Mouse (Mus musculus): ENCODE results near the gene Mdga1. TPM values are rescaled to one million over a fixed set of nuclear protein-coding genes. Genes with fewer than 3 reads are reported as not detected.

The Mdga1 gene
- polyA plus RNA-seq, 2 experiments: 4.8 to 13.2 TPM

DNA sequence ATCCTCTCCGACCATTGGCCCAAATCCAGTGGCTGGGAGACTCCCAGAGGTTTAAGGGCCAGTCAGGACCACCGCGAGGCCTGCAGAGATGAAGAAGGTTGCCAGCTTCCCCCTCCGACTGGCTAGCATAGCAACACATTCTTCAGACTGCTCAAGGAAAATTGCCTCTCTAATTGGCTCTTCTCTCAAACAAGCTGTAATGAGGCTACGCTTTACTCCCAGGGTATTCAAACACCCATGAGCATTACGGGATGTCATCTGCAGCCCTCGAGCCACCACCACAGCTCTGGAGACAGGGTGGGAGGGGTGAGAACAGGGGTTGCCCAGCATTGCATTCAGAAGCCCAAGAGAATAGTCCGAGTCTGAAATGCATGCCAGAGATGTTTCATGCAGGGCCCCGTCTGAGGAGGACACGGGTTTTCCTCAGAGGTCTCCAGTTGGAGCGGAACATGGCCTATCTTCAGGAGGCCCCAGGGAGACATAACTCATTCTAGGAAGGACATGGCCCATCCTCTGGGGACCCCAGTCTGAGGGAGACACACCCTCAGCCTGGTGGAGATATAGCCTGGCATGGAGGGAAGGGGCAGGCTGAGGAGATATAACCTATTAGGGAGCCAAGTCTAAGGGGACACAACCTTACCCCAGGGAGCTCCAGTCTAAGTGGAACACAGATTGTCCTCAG lies 151.5 kb downstream of the Mdga1 start:
- 26% methylated on average over 11 of the region's 11 CpGs for WGBS
- no peak for TF ChIP-seq POLR2A (IDR thresholded peaks at IDR 0.05; ENCODE audit: borderline replicate concordance, extremely low read depth, insufficient read depth, insufficient read length)
- H3K9me3 ChIP-seq (ENCODE audit: control insufficient read depth, low read length): no peaks in the 10 kb centered on the region
- H3K4me2 ChIP-seq (replicated peaks; ENCODE audit: low read depth, low read length, severe bottlenecking): no peak overlapping the region
- no peak overlapping the region for H3K4me3 ChIP-seq (replicated peaks; ENCODE audit: low read length)
- ATAC-seq (ENCODE audit: low FRiP score, low read depth) (no peak), DNase-seq (ENCODE audit: low spot score) (no peak)
- H3K27ac ChIP-seq (replicated peaks; ENCODE audit: low read depth, low read length): no peak overlapping the region
- H3K27me3 ChIP-seq (ENCODE audit: control insufficient read depth, insufficient read depth, low read length): no peaks in the 10 kb centered on the region
- no peaks in the 10 kb centered on the region for H3K36me3 ChIP-seq (ENCODE audit: control insufficient read depth, insufficient read depth, low read length)
- H3K9ac ChIP-seq (ENCODE audit: low read depth, low read length, severe bottlenecking): no peak overlapping the region
- H3K4me1 ChIP-seq (ENCODE audit: control insufficient read depth, insufficient read depth, low read length): peaks cover 8% of the 10 kb centered on the region

DNA sequence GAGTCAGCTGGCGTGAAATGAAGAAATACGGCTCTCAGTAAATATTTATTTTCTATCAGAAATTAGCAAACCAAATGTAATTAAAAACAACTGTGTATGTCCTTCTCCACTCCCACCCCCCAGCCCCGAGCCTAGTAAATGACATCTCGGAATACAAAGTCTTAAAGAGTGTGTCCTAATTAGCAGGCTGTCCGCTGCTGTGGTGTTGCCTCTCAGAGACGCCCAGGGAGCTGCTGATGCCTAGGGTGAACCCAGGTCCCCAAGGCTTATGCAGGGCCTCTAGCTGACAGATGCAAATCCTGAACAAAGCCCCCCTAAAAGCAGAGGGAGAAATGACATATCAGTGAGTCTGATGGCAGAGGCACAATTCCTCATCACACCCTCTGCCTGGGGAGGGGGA lies 155.1 kb downstream of the Mdga1 start:
- no peak overlapping the region for H3K4me3 ChIP-seq (replicated peaks; ENCODE audit: low read length)
- WGBS: 32% methylated on average over 6 of the region's 6 CpGs
- no peak overlapping the region for H3K27ac ChIP-seq (replicated peaks; ENCODE audit: low read depth, low read length)
- H3K4me1 ChIP-seq (ENCODE audit: control insufficient read depth, insufficient read depth, low read length): peaks cover 8% of the 10 kb centered on the region
- no peaks in the 10 kb centered on the region for H3K27me3 ChIP-seq (ENCODE audit: control insufficient read depth, insufficient read depth, low read length)
- no peaks in the 10 kb centered on the region for H3K9me3 ChIP-seq (ENCODE audit: control insufficient read depth, low read length)
- H3K36me3 ChIP-seq (ENCODE audit: control insufficient read depth, insufficient read depth, low read length): no peaks in the 10 kb centered on the region
- no peak overlapping the region for H3K9ac ChIP-seq (ENCODE audit: low read depth, low read length, severe bottlenecking)
- no peak for TF ChIP-seq POLR2A (IDR thresholded peaks at IDR 0.05; ENCODE audit: borderline replicate concordance, extremely low read depth, insufficient read depth, insufficient read length)
- no peak overlapping the region for H3K4me2 ChIP-seq (replicated peaks; ENCODE audit: low read depth, low read length, severe bottlenecking)
- ATAC-seq (ENCODE audit: low FRiP score, low read depth) (no peak), DNase-seq (ENCODE audit: low spot score) (no peak)

DNA sequence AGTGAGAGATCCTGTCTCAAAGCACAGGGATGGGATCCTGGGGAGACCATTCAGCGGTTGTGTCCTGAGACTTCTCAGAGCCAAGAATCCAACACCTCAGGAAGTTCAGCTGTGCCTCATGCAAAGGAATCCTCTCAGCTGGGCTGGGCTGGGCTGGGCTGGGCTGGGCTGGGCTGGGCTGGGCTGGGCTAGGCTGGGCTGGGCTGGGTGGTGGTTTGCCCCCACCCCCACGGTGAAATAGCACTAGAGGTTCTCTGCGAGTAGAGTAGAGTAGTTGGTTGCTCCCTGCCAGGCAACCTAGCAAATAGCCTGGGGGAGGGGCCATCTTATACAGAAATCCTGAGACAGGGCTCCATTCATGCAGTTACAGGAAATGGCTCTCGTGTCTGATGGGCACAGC lies 156.6 kb downstream of the Mdga1 start:
- no peak overlapping the region for H3K4me3 ChIP-seq (replicated peaks; ENCODE audit: low read length)
- no peaks in the 10 kb centered on the region for H3K27me3 ChIP-seq (ENCODE audit: control insufficient read depth, insufficient read depth, low read length)
- no peak for ATAC-seq (ENCODE audit: low FRiP score, low read depth)
- H3K27ac ChIP-seq (replicated peaks; ENCODE audit: low read depth, low read length): no peak overlapping the region
- H3K36me3 ChIP-seq (ENCODE audit: control insufficient read depth, insufficient read depth, low read length): no peaks in the 10 kb centered on the region
- no peak for DNase-seq (ENCODE audit: low spot score)
- 17% methylated on average over 4 of the region's 4 CpGs for WGBS
- no peaks in the 10 kb centered on the region for H3K9me3 ChIP-seq (ENCODE audit: control insufficient read depth, low read length)
- TF ChIP-seq POLR2A (IDR thresholded peaks at IDR 0.05; ENCODE audit: borderline replicate concordance, extremely low read depth, insufficient read depth, insufficient read length): no peak
- H3K4me1 ChIP-seq (ENCODE audit: control insufficient read depth, insufficient read depth, low read length): peaks cover 3% of the 10 kb centered on the region
- H3K4me2 ChIP-seq (replicated peaks; ENCODE audit: low read depth, low read length, severe bottlenecking): no peak overlapping the region
- no peak overlapping the region for H3K9ac ChIP-seq (ENCODE audit: low read depth, low read length, severe bottlenecking)

DNA sequence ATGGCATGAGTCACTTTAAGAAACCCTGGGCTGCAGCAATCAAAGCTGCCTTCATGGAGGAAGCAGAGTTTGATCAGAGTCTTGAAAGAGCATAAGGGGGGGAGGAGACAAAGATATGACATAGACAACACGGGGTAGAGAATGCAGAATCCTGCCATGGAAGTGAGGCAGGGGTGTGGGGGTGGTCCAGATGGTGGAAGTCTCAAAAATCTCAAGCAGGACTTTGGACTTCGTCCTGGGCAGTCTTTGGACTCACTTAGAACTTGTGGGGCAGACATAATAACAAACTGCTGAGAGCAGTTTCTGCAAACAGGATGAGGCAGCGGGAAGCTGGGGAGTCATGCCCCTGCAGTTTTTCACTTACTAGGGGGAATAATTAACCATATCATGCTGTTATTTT lies 166.3 kb downstream of the Mdga1 start:
- Histone ChIP-seq H3K9me3 (ENCODE audit: control insufficient read depth, low read length) (no peaks in the 10 kb centered on the region; the same call in 1 of the 2 replicates), H3K27me3 (ENCODE audit: control insufficient read depth, insufficient read depth, low read length) (no peaks in the 10 kb centered on the region), H3K4me2 (replicated peaks; ENCODE audit: low read depth, low read length, severe bottlenecking) (no peak overlapping the region), H3K27ac (replicated peaks; ENCODE audit: low read depth, low read length) (no peak overlapping the region), H3K36me3 (ENCODE audit: control insufficient read depth, insufficient read depth, low read length) (no peaks in the 10 kb centered on the region), H3K4me3 (replicated peaks; ENCODE audit: low read length) (no peak overlapping the region), H3K4me1 (ENCODE audit: control insufficient read depth, insufficient read depth, low read length) (no peaks in the 10 kb centered on the region), H3K9ac (ENCODE audit: low read depth, low read length, severe bottlenecking) (no peak overlapping the region)
- WGBS: 59% methylated on average over 3 of the region's 3 CpGs
- DNase-seq (ENCODE audit: low spot score): no peak
- TF ChIP-seq POLR2A (IDR thresholded peaks at IDR 0.05; ENCODE audit: borderline replicate concordance, extremely low read depth, insufficient read depth, insufficient read length): no peak
- ATAC-seq (ENCODE audit: low FRiP score, low read depth): no peak

DNA sequence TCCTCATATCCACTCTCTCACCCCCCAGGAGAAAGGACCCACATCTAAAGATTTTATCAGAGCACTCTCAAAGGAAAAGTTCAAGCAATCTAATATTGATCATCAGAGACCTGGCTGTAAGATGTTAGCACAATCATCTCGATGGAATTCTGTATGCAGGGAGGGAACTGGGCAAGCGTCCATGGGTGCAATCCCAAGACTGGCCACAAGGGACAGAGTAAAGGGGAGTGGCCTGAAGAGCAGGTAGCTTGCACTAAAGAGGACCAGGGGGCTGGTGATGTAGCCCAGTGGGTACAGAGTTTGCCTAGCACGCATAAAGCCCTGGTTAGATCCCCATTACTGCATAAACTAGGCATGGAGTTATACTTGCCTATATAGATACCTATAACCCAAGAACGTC lies 168.5 kb downstream of the Mdga1 start:
- ATAC-seq (ENCODE audit: low FRiP score, low read depth) (no peak), DNase-seq (ENCODE audit: low spot score) (no peak)
- Histone ChIP-seq H3K36me3 (ENCODE audit: control insufficient read depth, insufficient read depth, low read length) (no peaks in the 10 kb centered on the region), H3K9me3 (ENCODE audit: control insufficient read depth, low read length) (no peaks in the 10 kb centered on the region; the same call in 1 of the 2 replicates), H3K9ac (ENCODE audit: low read depth, low read length, severe bottlenecking) (no peak overlapping the region), H3K4me2 (replicated peaks; ENCODE audit: low read depth, low read length, severe bottlenecking) (no peak overlapping the region), H3K4me1 (ENCODE audit: control insufficient read depth, insufficient read depth, low read length) (no peaks in the 10 kb centered on the region), H3K27ac (replicated peaks; ENCODE audit: low read depth, low read length) (no peak overlapping the region), H3K4me3 (replicated peaks; ENCODE audit: low read length) (no peak overlapping the region), H3K27me3 (ENCODE audit: control insufficient read depth, insufficient read depth, low read length) (no peaks in the 10 kb centered on the region)
- 32% methylated on average over 4 of the region's 4 CpGs for WGBS
- TF ChIP-seq POLR2A (IDR thresholded peaks at IDR 0.05; ENCODE audit: borderline replicate concordance, extremely low read depth, insufficient read depth, insufficient read length): no peak

Data from limb, embryonic 14.5 days (tissue).